Mouse (Mus musculus) c-Kit-positive CD71-positive TER-119-positive erythroid progenitor cells, embryonic 14.5 days (primary cell): ENCODE data around the gene Sema6d.

ENCODE experiments used
- DNase-seq: peaks from one replicate; pipeline ENCODE4 v3.0.0-alpha.2; 2013; ENCODE audit warnings: low spot score

Sema6d gene

DNA sequence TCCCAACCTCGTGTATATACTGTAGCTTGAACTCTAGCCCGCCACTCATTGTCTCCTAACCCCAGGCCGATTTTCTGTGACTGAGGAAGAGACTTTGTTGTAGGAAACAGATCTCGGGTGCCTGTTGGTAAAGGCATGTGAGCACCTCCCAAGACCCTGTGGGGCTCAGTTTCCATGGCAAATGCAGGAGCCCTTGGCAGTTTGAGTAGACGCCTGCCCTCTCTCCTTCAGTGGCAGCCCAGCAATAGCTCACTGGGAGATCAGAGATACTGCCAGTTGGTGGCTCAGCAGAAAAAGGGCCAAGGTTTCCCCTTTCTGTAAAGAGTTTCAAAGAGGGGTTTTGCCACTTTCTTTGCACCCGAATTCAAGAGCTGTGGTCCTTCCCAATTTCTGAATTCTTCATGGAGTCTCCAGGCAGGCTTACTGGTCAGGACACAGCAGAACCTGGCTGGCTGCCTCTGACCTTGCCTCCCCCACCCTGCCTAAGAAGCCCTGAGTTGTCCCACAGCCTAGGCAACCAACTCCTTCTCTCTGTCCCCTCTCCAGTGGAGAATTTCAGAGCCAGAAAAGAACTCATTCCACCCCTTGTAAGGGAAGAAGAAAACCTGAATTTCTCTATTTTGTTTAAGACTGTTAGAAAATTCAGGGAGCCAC lies 312.1 kb downstream of the Sema6d start:
- no peak for DNase-seq

DNA sequence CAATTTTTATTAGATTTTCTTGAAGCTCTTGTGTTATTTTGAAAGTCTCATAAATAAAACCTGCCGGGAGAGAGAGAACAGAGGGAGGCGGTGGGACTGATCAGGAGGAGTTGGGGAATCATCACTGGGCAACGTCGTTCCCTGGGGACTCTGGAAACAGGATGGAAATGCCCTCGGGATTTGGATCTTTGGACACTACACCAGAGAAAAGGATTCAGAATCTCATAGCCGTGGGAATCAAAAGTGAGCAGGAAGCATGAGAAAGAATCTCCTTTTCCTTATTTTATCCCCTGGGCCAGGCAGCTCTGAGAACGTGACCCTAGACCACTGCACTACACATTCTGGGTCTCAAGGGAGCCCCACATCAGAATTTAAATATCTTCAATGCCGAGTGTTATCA lies 313.8 kb downstream of the Sema6d start:
- no peak for DNase-seq

DNA sequence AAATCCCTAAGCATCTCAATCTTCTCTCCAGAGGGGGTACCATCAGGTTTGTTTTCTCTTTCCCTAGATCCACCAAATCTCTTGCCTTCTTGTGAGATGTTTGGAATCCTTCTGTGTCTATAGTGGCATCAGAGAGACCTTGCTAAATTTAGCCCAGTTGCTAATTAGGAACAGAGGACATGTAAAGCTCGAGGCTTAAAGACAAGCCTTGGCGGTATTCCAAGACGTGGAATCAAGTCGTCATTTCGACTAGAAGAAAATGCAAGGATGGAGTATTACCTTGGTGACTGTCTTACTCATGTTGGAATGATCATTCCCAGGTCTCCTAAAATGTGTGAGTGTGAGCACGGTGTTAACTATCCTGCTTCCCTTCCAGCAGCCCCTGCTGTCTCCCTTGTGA lies 314.2 kb downstream of the Sema6d start:
- no peak for DNase-seq

DNA sequence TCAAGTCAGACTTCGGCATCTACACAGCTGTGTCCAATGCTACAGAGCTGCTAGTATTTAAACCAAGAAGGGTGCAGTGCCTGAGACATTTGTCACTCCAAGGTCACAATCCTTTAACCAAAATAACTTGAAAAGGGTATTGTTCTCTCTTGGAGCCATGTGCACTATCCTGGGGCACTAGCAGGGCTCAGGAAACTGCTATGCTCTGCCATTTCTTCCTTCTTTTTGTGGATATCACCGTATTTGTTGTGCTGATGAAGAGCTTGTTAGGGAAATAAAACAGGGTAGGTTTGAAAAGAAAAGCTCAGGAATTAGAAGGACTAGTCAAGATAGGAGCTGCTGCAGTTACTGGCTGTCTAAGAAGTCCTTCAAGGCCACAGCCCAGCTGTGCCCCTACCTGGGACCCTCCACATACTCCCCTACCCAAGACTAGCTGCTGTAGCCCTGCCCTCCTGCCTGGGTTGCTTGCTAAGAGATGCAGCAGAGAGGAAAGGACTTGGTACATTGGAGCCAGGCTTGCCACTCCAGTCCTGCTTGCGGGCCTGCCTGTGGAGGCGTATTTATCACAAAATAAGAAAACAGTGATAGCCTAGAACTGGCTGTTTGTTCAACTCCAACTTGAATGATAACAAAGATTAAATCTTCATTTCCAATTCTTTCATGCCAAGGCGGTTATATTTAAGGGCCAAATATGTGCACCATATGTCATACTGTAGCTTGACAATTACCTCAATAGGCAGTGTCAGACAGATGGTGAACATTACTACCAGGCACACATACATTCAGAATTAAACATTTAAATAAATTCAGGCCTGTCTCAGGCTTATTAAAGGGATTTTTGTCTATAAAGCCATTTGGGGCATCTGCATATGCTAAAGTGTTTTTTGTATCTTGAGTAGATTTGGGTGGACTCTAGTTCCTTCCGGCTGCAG lies 315.1 kb downstream of the Sema6d start:
- DNase-seq, result no peak

DNA sequence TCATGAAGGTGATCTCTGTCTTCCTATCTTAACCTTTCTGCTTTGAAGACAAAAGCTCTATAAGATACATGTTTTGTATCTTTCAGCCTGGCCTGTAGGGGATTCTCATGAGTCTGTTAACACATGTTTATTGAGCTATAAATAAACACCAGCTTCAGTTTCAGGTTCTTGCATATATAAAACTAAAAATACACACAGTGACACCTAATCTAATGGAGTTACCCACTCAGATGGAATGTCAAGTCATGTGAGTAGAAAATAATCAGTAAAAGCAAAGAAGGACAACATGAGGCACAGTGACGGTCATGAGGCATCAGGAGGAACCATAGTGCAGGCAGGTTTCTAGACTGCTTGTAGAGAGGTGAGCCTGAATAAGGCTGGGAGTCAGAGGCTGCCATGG lies 319.2 kb downstream of the Sema6d start:
- DNase-seq, result no peak

DNA sequence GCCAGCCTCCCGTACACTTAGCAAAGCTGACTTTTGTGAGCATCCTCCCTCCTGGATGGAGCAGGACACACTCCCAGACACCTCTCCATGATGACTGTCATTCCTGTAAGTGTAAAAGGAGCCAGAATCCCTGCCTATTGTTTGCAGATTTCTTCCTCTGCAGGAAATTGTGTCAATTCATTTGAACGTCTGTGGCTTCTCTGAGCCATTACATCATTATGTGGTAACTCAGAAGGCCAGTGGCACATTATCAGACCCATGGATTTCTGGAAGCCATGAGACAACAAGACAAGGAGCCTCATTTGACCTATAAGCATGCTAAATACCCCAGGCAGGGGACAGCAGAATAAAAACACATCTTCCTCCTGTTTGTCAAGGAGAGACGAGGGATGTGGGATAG lies 327.0 kb downstream of the Sema6d start:
- no peak for DNase-seq

DNA sequence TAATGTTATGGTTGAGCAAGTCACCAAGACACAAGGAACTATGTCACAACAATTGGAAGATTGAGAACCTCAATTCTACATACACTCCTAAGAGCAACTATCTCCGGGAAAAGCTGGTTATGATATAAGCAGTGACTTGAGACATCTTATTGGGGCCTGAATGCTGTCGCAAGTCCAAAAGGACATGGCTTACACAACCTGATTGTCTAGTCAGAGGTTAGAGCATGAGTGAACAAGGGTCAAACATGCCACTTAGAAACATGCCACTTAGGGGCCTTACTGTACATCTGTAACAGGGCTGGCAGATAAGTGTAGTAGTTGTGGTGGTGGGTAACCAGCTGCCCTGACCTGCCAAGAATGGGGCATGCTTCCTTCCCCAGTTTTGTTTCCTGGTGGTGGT lies 328.6 kb downstream of the Sema6d start:
- no peak for DNase-seq

DNA sequence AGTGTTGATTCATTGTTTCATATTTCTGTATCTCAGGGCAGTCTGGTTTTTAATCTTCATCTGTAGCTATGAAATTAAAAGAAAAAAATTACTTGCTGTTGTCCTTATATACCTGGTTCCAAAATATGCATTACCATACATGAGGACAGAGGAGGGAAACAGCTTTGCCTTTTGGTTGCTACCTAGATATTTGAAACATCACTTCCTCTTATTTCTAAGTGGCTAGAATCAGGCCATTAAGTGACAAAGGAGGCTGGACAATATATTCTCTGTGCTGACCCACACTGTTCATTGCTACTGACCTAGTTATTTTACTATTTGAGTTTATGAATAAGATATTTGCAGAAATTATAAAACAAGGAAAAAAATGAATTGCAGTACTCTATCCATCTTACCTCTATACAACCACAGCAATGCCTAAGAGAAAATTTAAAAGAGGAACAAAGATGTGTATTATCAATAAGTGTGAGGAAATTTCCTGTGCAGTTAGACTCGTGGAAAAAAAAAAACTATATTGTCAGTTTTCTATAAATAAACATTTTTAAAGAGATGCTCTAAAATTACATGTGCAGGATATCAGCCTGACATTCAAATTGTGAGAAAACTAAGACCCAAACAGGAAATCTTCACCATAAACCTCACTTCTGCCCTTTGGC lies 330.5 kb downstream of the Sema6d start:
- DNase-seq, result no peak

DNA sequence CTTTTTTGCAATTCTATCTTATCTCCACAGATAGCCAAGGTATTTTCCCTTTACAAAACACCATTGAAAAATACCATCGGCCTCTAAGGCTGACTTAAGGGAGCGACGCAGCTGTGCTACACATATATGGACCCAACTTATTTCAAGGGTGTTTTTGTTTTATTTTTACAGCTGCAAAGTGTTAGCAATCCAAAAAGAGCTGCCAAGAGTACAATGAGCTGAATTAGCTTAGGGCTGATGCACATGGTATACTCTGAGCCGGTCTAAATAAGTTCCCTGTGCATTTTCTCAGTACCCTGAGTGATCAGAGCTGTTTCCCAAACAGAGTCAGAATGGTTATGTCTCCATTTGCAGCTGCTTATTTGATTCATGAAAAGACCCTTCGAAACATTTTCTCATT lies 340.0 kb downstream of the Sema6d start:
- DNase-seq, result no peak

DNA sequence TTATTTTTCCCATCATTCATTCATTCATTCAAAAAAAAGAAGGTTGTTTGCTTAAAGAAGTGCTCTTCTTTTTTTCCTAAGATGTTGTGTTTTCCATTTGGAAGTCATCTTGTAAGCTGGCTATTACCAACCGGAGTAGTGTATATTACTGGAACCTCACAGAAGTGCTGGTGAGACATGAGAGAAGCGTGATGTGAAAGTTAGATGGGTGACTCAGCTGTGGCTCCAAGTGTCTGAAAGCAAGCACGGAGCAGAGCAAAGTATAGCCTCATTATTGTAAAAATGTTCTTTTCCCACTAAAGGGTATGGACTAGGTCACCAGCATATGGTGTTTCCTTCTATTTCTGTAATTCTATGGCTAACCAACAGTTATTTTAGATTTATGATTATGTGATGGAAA lies 340.9 kb downstream of the Sema6d start:
- DNase-seq, result no peak

DNA sequence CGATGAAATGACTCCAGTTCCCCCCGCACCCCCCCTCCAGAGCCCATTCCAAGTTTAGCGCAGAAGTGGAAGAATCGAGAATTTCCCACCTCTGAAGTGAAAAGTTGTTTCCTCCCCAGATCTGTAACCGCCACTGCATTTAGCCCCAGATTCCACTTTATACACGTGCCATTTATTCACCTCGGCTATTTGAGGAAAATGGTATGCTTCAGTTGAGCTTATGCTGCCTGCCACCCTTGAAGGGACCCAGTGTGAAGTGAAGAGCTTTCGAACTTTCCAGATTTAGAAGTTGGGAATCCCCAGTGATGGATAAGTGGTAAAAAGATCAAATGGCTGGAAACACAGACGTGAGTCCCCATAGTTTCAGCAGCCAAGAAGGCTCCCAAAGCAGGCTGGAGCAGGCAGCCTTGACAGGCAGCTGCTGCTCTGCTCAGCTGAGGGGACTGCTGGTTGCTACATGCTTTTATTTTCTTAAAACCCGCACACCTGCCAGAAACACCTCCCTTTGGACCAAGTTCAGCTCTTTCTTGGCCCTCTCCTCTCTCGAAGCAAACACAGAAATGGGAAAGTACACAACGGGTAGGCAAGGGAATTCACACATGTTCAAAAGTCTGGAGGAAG lies 345.7 kb downstream of the Sema6d start:
- no peak for DNase-seq

DNA sequence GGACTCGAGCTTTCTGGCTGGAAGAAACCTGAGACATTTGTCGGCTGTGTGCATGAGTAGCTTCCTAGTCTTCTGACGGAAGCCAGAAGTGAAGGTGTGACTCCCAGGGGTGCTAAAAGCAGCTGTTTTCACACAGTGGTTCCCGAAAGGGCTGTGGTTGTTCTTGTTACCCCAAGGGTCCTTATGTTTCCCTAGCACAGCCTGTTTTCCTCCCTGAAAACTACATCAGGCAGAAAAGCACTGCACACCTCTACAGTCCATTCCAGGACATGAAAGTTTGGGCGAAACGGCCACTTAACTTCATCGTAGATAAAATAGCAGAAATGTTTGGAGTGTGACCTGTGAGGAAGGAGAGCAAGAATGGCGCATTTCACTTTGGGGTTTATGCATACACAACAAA lies 346.9 kb downstream of the Sema6d start:
- no peak for DNase-seq

DNA sequence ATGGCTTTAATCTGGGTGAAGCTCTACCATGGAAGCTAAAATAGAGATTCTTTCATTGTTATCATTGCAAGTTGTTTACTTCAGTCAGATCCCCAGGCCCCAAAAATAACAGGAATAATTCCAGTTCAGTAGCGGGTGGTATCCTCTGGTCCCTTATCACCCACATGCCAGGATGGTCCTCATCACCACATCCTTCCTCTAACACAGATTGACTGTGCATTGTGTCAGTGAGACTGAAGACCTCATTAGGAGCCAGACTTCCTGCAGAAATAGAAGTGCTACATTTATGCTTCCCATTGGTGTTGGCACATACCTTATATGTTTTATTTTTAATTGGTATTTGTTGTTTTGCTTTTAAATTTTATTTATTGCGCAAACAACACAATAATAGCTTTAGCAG lies 354.4 kb downstream of the Sema6d start:
- no peak for DNase-seq

DNA sequence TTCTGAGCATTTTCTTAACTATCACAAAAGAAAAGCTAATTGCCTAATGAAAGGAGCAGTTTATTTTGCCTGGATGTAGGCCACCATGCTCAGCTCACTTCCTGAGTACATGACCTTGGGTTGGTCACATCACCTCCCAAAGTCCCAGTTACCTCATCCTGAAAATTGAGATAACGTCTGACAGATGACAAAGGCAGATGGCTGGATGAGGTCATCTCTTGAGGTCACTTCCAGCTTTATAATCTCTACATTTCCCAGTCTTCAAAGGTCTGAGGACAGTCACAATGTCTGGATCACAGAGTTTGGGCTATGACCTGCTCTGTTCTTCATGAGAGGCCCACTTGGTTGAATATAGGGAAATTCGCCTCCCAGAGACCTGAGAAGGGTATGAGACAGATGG lies 366.1 kb downstream of the Sema6d start:
- DNase-seq, result no peak

DNA sequence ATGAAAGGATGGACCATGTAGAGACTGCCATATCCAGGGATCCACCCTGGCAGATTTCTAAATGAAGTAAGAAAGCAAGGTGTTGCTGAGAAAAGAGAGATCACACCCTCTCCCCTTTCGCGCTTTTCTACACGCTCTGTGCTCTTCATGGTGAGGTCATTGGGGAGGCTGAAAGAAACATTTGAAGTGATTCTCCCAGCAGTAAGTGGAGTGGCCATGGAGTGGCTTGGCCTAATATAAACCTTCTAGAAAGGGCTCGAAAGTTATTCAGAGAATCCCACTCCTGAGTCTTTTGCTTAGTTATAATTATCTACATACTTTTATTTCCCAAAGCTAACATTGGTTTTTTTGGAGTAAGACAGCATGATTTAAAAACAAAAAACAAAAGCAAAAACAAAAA lies 367.2 kb downstream of the Sema6d start:
- DNase-seq, result no peak

DNA sequence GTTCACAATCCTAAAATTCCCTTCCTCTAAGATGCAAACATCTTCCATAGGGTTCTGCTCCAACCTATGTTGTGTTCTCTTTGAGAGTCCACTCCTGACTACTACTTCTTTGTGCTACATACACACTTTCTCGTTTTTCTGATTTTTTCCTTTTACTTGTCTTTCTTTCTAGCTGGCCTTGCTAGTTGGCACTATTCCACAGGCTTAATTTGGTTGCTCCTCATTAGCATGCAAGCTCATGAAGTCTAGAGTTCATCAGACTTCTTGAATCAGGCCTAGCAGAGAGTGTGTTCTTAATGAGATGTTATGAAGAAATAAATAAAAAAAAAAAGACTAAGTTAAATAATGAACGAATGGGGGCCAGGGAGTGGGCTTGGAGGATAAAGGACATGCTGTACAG lies 368.3 kb downstream of the Sema6d start:
- no peak for DNase-seq

DNA sequence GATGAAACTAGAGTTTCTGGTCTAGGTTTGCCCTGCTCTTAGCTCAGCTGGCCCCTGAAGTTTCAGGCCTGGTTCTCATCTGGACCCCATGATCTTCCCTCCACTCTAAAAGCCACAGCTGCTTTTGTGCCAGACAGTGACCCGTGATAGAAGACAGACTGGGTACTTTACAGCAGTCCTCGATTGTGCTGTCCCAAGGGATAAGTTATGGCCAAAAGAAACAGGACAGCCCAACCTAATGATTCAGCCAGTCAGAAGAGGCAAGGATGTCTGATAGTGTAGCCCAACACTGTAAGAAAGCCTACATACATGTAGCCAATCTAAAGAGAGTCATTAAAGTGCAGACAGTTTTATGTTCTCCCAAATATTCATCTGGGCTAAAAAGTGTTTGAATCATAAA lies 371.2 kb downstream of the Sema6d start:
- no peak for DNase-seq

DNA sequence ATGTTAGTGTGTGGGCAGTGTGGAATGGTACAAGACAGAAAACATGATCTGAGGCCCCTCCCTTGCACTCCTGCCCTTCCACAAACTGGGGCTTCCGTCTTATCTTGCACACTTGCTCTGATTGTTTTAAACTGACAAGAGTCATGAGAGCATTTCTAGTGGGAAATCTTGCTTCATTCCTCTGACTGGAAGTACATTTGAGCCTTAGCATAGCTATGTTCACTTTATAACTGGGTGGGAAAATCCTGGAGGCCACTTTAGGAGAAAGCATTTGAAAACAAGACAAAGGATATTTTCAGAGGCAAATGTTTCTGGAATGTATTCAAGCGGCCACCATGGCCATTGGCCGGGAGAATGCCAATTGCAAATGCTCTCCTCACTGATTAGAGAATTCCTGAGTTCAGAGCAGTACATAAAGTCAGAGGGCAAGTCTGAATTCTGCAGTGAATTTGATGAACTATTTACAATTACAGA lies 371.6 kb downstream of the Sema6d start:
- no peak for DNase-seq

DNA sequence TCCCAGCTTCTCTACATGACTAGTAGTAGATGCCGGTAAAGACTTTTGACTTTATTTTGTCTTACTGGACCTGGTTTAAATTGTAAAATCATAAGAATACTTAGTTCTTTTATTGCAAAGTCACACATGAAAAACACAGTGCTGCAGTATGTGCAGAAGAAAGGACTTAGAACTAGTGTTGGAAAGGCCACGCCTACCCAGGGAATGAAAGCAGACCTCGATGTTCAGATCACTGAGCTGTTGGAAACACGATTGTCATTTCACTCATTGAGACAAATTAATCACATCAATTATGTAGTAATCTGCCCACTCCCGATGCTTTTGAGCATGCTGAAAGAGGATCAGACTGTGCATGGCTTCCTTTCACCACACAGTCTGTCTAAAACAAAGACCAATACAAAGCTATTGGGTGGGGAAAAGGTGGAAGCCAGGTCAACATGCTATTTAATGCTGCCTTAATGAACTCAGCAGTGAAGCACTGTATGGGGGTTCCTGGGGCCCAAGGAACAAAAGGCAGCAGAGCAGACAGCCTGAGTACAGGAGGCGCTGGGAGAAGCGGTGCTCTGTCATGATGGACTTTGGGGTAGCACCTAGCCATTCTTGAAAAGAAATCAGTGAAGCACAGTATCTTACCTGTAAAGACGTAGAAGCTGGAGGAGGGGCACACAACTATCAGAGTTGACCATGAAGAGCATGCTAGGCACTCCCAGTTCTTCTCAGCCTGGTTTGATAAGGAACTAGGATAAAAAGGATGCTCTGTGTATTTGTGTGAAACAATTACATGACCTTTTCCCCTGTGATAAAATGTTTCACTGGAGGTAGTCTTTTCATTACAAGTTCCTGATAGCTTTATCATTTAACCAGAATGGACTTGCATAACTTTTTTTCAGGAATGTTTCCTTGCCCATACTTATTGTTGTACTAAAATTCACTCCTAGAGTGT lies 375.5 kb downstream of the Sema6d start:
- no peak for DNase-seq

DNA sequence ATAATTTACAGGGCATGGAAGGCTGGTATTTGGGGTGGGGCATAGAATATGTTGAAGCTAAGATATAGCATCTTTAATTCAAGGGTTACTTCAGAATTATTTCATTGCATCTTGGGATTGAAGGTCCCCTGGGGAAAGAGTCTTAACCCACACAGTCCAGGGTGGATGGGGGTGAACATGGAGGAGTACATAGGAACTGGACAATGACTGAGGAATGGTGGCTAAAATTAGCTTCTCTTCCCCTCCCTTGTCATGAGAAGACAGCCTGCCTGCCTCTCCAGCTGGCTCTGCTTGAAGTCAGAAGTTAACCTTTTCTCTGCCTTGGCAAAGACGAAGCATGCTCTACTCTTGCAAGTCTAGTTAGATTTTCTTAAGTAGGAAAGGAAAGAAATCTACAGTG lies 377.7 kb downstream of the Sema6d start:
- no peak for DNase-seq

DNA sequence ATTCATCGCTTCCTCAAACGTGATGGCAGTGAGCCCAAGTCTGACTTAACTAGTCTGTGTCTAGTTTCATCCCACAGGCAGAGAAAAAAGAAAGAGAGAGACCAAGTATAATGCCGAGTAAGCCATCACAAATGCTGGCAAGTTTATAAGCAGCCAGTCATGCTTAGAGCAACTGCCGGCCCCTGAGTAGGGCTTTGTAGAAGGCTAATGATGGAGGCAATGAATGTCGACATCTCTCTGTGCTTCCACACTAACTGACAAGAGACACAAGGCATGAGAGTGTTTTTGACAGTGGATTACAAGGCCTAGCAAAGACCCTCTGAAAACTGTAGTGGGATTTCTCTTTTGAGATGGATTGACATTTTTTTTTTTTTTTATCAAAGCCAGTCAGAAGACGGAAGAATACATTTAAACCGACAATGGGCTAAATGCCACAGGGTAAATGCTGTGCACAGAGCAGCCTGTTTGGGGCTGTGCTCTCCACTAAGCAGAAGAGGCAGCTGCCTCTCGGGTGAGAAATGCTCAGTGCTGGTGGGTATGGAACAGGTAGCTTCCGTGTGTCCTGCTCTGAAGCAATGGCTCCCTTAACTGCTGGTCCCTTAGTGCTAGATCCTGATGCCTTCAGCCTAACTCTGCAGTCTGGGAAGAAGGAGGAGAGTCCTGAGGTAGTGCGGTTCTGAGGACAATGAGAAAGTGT lies 380.7 kb downstream of the Sema6d start:
- no peak for DNase-seq
